Mouse (Mus musculus) myocyte (in vitro differentiated cells): ENCODE measurements at regions not wholly inside any gene's neighbourhood (a gene's known extent, or its start where the extent isn't known, plus 50 kb on each side); places are given as distances from the start of the nearest gene placed in this dataset.

Source experiments
- CEBPB ChIP-seq: IDR thresholded peaks from 2 replicates; pipeline ENCODE4 v1.6.1; 2011; ENCODE audit warnings: mild to moderate bottlenecking, moderate library complexity; ENCODE audit not compliant: poor library complexity, insufficient read depth, severe bottlenecking
- E2F4 ChIP-seq: IDR thresholded peaks from one replicate; pipeline ENCODE4 v1.6.1; 2011; ENCODE audit warnings: mild to moderate bottlenecking, control low read depth, moderate library complexity; ENCODE audit not compliant: insufficient read depth
- MAX ChIP-seq: IDR thresholded peaks from one replicate; pipeline ENCODE4 v1.6.1; 2011; ENCODE audit warnings: low read depth, mild to moderate bottlenecking, control low read depth
- MYOD1 ChIP-seq, 3 experiments: IDR thresholded peaks; one replicate each; pipeline ENCODE4 v1.6.1; 2011; ENCODE audit warnings: control low read depth in 2 of 3, low read depth in 2 of 3, mild to moderate bottlenecking in 2 of 3, moderate library complexity in 1 of 3; ENCODE audit not compliant: insufficient read length in 2 of 3, control insufficient read depth in 1 of 3
- MYOG ChIP-seq, 3 experiments: IDR thresholded peaks; one replicate each; pipeline ENCODE4 v1.6.1; 2011; ENCODE audit warnings: control low read depth in 2 of 3, low read depth in 2 of 3, mild to moderate bottlenecking in 2 of 3; ENCODE audit not compliant: insufficient read length in 2 of 3, control insufficient read depth in 1 of 3, insufficient read depth in 1 of 3
- POLR2A ChIP-seq: IDR thresholded peaks from one replicate; pipeline ENCODE4 v1.6.1; 2011; ENCODE audit warnings: low read depth, mild to moderate bottlenecking, control low read depth, moderate library complexity; ENCODE audit not compliant: insufficient read length
- POLR2AphosphoS2 ChIP-seq: IDR thresholded peaks from one replicate; pipeline ENCODE4 v1.6.1; 2011; ENCODE audit warnings: low read depth, control low read depth; ENCODE audit not compliant: insufficient read length
- REST ChIP-seq: IDR thresholded peaks from one replicate; pipeline ENCODE4 v1.6.1; 2011; ENCODE audit warnings: mild to moderate bottlenecking, control low read depth, moderate library complexity; ENCODE audit not compliant: insufficient read depth, insufficient read length
- SRF ChIP-seq: IDR thresholded peaks from one replicate; pipeline ENCODE4 v1.6.1; 2011; ENCODE audit warnings: low read depth; ENCODE audit not compliant: control insufficient read depth, insufficient read length
- TCF12 ChIP-seq: IDR thresholded peaks from one replicate; pipeline ENCODE4 v1.6.1; 2011; ENCODE audit warnings: mild to moderate bottlenecking, control low read depth; ENCODE audit not compliant: poor library complexity, insufficient read depth, severe bottlenecking
- TCF3 ChIP-seq: IDR thresholded peaks from one replicate; pipeline ENCODE4 v1.6.1; 2011; ENCODE audit warnings: low read depth, control low read depth; ENCODE audit not compliant: insufficient read length
- USF1 ChIP-seq: IDR thresholded peaks from one replicate; pipeline ENCODE4 v1.6.1; 2011; ENCODE audit warnings: low read depth, mild to moderate bottlenecking, control low read depth, moderate library complexity

GRCm38 (mm10) chr12:77823381-77824030, 370.5 kb upstream of the Gm6657 start:
- no peak for TF ChIP-seq USF1
- no peak for TF ChIP-seq MYOG (IDR thresholded peaks at IDR 0.05; ENCODE audit: control insufficient read depth in 1 of 3, insufficient read depth in 1 of 3, insufficient read length in 2 of 3, low read depth in 2 of 3)
- no peak for TF ChIP-seq E2F4
- TF ChIP-seq TCF3, result no peak
- TF ChIP-seq POLR2AphosphoS2, result no peak
- no peak for TF ChIP-seq MAX
- no peak for TF ChIP-seq POLR2A
- TF ChIP-seq TCF12, result no peak
- no peak for TF ChIP-seq REST
- no peak for TF ChIP-seq CEBPB
- TF ChIP-seq SRF, result no peak
- no peak for TF ChIP-seq MYOD1 (IDR thresholded peaks at IDR 0.05; ENCODE audit: control insufficient read depth in 1 of 3, insufficient read length in 2 of 3, low read depth in 2 of 3)
